Mouse (Mus musculus): ENCODE results near the gene Zcchc24. TPM values are rescaled to one million over a fixed set of nuclear protein-coding genes. Genes with fewer than 3 reads are reported as not detected.

Gene Zcchc24
- total RNA-seq, 2 experiments from 2014 or later, result 47.0 TPM

- H3K4me3 ChIP-seq, result no peak overlapping the region
- no peak for DNase-seq (ENCODE audit: extremely low spot score in 1 of 2, low spot score in 2 of 2)
- TF ChIP-seq CTCF (IDR thresholded peaks at IDR 0.05), result no peak
- intact Hi-C loops (cut with DNase I), result no loop called here
- H3K27ac ChIP-seq, result peak overlapping the region; percentile 21; the same call in 1 of the 2 replicates
Observed at GRCm38 (mm10) chr14:25795067-25795466, 26.2 kb upstream of the Zcchc24 start.

GRCm38 (mm10) chr14:25794331-25794730 is 25.5 kb upstream of the Zcchc24 start:
- no peak for DNase-seq (ENCODE audit: extremely low spot score in 1 of 2, low spot score in 2 of 2)
- no peak overlapping the region for H3K4me3 ChIP-seq
- intact Hi-C loops (cut with DNase I), result no loop called here
- no peak overlapping the region for H3K27ac ChIP-seq
- no peak for TF ChIP-seq CTCF (IDR thresholded peaks at IDR 0.05)

DNA sequence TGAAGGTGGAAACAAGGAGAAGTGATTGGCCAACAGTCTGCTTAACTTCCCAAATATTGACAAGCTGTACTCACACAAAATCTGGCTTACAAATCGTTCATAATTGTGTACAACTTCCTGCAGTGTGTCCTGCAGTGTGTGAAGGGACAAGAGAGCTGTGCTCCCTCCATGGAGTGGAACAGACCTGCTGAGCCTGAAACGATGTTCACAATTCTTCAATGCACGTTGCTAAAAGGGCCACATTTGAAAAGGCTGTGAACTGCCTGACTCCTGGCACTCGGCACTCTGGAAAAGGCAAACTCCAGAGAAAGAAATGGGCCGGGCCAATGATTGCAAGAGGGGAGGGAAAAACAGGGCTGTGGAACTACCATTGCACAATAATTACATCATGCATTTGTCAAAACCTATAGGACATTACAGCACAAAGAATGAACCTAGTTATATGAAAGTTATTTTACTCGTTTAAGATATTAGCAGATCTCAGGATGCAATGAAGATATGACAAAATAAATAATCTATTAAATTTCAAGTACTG is 22.0 kb upstream of the Zcchc24 start:
- Histone ChIP-seq H3K27ac (no peak overlapping the region), H3K4me3 (no peak overlapping the region)
- intact Hi-C loops (cut with DNase I), result no loop called here
- TF ChIP-seq CTCF (IDR thresholded peaks at IDR 0.05), result no peak
- DNase-seq (ENCODE audit: extremely low spot score in 1 of 2, low spot score in 2 of 2), result no peak

GRCm38 (mm10) chr14:25789946-25790345 is 21.1 kb upstream of the Zcchc24 start:
- Histone ChIP-seq H3K27ac (no peak overlapping the region), H3K4me3 (no peak overlapping the region)
- no peak for TF ChIP-seq CTCF (IDR thresholded peaks at IDR 0.05)
- DNase-seq (ENCODE audit: extremely low spot score in 1 of 2, low spot score in 2 of 2), result no peak
- intact Hi-C loops (cut with DNase I), result no loop called here

GRCm38 (mm10) chr14:25789207-25789606 is 20.4 kb upstream of the Zcchc24 start:
- H3K27ac ChIP-seq, result no peak overlapping the region
- no peak for TF ChIP-seq CTCF (IDR thresholded peaks at IDR 0.05)
- no peak for DNase-seq (ENCODE audit: extremely low spot score in 1 of 2, low spot score in 2 of 2)
- intact Hi-C loops (cut with DNase I), result no loop called here
- H3K4me3 ChIP-seq, result no peak overlapping the region

DNA sequence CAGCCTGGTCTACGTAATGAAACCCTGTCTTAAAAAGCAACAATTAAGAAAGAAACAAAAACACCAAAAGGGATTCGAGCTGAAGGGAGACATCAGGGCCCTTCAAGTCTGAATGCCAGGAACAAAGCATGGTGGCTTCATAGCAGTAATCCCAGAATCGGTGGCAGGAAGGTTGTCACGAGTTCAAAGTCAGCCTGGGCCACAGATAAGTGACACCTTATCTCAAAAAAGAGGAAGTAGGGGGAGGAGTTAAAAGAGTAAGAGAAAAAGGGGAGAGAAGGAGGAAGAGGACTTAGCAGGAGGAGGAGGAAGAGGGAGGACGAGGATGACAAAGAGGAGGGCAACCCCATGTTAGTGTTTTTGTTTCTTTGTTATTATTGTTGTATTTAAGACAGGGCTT is 19.4 kb upstream of the Zcchc24 start:
- DNase-seq (ENCODE audit: extremely low spot score in 1 of 2, low spot score in 2 of 2), result no peak
- intact Hi-C loops (cut with DNase I), result no loop called here
- Histone ChIP-seq H3K4me3 (no peak overlapping the region), H3K27ac (no peak overlapping the region)
- no peak for TF ChIP-seq CTCF (IDR thresholded peaks at IDR 0.05)

GRCm38 (mm10) chr14:25787387-25787910 is 18.6 kb upstream of the Zcchc24 start:
- Histone ChIP-seq H3K27ac (no peak overlapping the region), H3K4me3 (no peak overlapping the region)
- no peak for TF ChIP-seq CTCF (IDR thresholded peaks at IDR 0.05)
- intact Hi-C loops (cut with DNase I), result no loop called here
- no peak for DNase-seq (ENCODE audit: extremely low spot score in 1 of 2, low spot score in 2 of 2)

GRCm38 (mm10) chr14:25786959-25787358 is 18.1 kb upstream of the Zcchc24 start:
- TF ChIP-seq CTCF (IDR thresholded peaks at IDR 0.05), result no peak
- no peak overlapping the region for H3K27ac ChIP-seq
- intact Hi-C loops (cut with DNase I), result no loop called here
- DNase-seq (ENCODE audit: extremely low spot score in 1 of 2, low spot score in 2 of 2), result no peak
- no peak overlapping the region for H3K4me3 ChIP-seq

GRCm38 (mm10) chr14:25785210-25785609 is 16.4 kb upstream of the Zcchc24 start:
- H3K27ac ChIP-seq, result no peak overlapping the region
- intact Hi-C loops (cut with DNase I), result no loop called here
- no peak overlapping the region for H3K4me3 ChIP-seq
- DNase-seq (ENCODE audit: extremely low spot score in 1 of 2, low spot score in 2 of 2), result no peak
- TF ChIP-seq CTCF (IDR thresholded peaks at IDR 0.05), result no peak

- TF ChIP-seq CTCF (IDR thresholded peaks at IDR 0.05), result no peak
- intact Hi-C loops (cut with DNase I), result no loop called here
- H3K27ac ChIP-seq, result no peak overlapping the region
- no peak for DNase-seq (ENCODE audit: extremely low spot score in 1 of 2, low spot score in 2 of 2)
- no peak overlapping the region for H3K4me3 ChIP-seq
Observed at GRCm38 (mm10) chr14:25783220-25783619, 14.4 kb upstream of the Zcchc24 start.

DNA sequence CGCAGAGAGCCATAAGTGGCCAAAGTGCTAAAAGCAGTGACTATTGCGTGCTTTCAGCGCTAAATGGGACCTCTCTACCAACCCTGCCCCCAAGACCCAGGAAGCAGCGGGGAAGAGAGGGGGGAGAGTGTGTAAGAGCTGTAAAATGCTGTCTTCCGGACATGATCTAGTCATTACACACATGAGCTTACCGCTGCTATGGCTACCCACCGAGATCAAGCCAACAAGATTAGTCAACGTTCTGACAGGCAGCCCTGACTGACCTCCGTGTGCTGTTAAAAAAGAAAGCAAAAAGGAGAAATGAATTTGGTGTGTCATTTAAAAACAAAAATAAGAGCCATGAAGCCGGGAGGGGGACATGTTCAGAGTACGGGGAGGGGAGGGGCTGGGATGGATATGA is 11.8 kb upstream of the Zcchc24 start:
- H3K27ac ChIP-seq, result no peak overlapping the region
- no peak for TF ChIP-seq CTCF (IDR thresholded peaks at IDR 0.05)
- intact Hi-C loops (cut with DNase I), result no loop called here
- DNase-seq (ENCODE audit: extremely low spot score in 1 of 2, low spot score in 2 of 2), result no peak
- no peak overlapping the region for H3K4me3 ChIP-seq

DNA sequence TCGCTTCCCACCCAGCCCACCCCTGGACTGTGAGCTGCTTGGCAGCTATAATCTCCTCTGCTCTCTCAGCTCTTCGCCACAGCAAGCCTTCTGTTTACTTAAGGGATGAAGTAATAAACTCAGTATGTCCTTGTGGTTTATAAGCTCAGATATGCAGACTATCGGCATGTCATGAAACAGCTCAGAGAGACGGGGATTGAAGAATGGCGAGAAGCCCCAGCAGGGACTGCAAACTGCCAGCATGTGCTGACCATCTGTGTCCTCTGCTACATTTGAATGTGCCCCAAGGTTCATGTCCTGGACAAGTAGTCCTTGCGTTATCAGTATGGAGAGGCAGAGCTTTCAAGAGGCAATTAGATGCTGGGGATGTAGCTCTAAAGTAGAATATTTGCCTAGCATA is 7.5 kb upstream of the Zcchc24 start:
- H3K4me3 ChIP-seq, result no peak overlapping the region
- no peak for DNase-seq (ENCODE audit: extremely low spot score in 1 of 2, low spot score in 2 of 2)
- H3K27ac ChIP-seq, result no peak overlapping the region
- no peak for TF ChIP-seq CTCF (IDR thresholded peaks at IDR 0.05)
- intact Hi-C loops (cut with DNase I), result no loop called here

DNA sequence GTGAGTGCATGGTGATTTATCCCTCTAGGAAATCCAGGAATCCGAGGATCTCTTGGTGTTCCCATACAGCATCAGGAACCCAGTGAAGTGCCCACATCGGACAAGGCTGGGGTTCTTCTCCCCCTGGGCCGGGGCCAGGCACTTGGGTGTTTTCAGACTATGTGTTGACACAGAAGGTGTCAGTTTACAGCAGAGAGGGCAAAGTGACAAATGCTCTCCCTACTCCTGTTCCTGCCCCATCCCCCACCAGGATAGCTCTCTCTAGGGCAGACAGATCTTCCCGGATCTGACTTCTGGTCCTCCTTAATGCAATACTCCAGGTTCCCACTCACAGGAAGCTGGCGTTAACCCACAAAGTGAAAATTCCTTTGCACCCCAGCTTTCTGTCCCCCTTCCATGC is 5.3 kb upstream of the Zcchc24 start:
- intact Hi-C loops (cut with DNase I), result no loop called here
- no peak overlapping the region for H3K27ac ChIP-seq
- no peak for TF ChIP-seq CTCF (IDR thresholded peaks at IDR 0.05)

More for the DNA sequence above, 5.3 kb upstream of the Zcchc24 start:
- DNase-seq (ENCODE audit: extremely low spot score in 1 of 2, low spot score in 2 of 2), result no peak
- H3K4me3 ChIP-seq, result no peak overlapping the region
